Mouse (Mus musculus) embryonic fibroblast, embryonic 13.5 days (primary cell): ENCODE measurements at regions not wholly inside any gene's neighbourhood (a gene's known extent, or its start where the extent isn't known, plus 50 kb on each side); places are given as distances from the start of the nearest gene placed in this dataset.

Source experiments
- CTCF ChIP-seq: IDR thresholded peaks from 2 replicates; pipeline ENCODE4 v1.5.1; 2011; ENCODE audit warnings: mild to moderate bottlenecking, control low read depth, low read length, moderate library complexity, borderline replicate concordance; ENCODE audit not compliant: insufficient read depth
- POLR2A ChIP-seq: IDR thresholded peaks from 2 replicates; pipeline ENCODE4 v1.6.1; 2011; ENCODE audit warnings: low read depth, mild to moderate bottlenecking, control low read depth, low read length, moderate library complexity

- TF ChIP-seq CTCF (no peak), POLR2A (no peak)
These were observed 58.0 kb upstream of the Cxcl12 start for GRCm38 (mm10) chr6:117110291-117110690.
